Mouse (Mus musculus) testis, adult 2 months (tissue): ENCODE data around the gene Gm10097.

ENCODE experiments used
- CTCF ChIP-seq: fragments of 200-500 bp; IDR thresholded peaks from 2 replicates; pipeline ENCODE4 v1.5.1; 2012; ENCODE audit warnings: low read depth, mild to moderate bottlenecking, inconsistent platforms, low read length, moderate library complexity; ENCODE audit not compliant: control insufficient read depth, insufficient read depth, insufficient replicate concordance
- POLR2A ChIP-seq: fragments of 200-500 bp; IDR thresholded peaks from 2 replicates; pipeline ENCODE4 v1.6.1; 2012; ENCODE audit warnings: low read depth, mild to moderate bottlenecking, inconsistent platforms, low read length, moderate library complexity; ENCODE audit not compliant: control insufficient read depth

DNA sequence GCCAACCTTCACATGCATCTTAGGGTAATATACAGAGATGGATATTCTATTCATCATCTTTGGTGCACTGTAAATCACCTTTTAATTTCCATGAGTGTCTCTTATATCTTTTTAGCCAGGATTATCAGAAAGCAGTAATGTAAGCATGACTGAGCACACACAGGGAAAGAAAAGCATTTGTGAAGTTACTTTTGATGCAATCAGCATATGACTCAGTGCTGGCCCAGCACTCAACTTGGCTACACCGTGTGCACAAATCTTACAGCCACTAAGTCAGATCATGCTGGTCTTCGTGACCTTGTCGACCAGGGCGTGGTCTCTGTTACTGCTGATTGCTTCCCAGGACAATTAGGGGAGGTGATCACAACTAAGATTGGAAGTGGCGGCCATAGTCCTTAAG, 16.8 kb downstream of the Gm10097 start:
- TF ChIP-seq CTCF, result no peak
- no peak for TF ChIP-seq POLR2A
